Mouse (Mus musculus): ENCODE measurements around the gene Babam2. TPM values are rescaled to one million over a fixed set of nuclear protein-coding genes. Genes with fewer than 3 reads are reported as not detected.
A peak's percentile ranks its signal among the peaks of the same experiment; 100 is the strongest.

Gene Babam2
- total RNA-seq, 2 experiments from 2014 or later, result 55.8 to 84.3 TPM

- DNase-seq, result no peak
Observed at GRCm38 (mm10) chr5:32080490-32081219, 383.2 kb downstream of the Babam2 start.

GRCm38 (mm10) chr5:32084401-32084804, 386.9 kb downstream of the Babam2 start:
- peak; percentile 58 for DNase-seq

GRCm38 (mm10) chr5:32085566-32085965, 388.1 kb downstream of the Babam2 start:
- DNase-seq, result no peak

GRCm38 (mm10) chr5:32085971-32086370, 388.5 kb downstream of the Babam2 start:
- no peak for DNase-seq

- no peak for DNase-seq
Observed at GRCm38 (mm10) chr5:32086526-32087090, 389.1 kb downstream of the Babam2 start.

- peak; percentile 19 for DNase-seq
Observed at GRCm38 (mm10) chr5:32089481-32089880, 392.0 kb downstream of the Babam2 start.

- DNase-seq, result no peak
Observed at GRCm38 (mm10) chr5:32092281-32092680, 394.8 kb downstream of the Babam2 start.

- DNase-seq, result no peak
Observed at GRCm38 (mm10) chr5:32098691-32099090, 401.2 kb downstream of the Babam2 start.

- DNase-seq, result peak; percentile 86
Observed at GRCm38 (mm10) chr5:32102484-32102883, 405.0 kb downstream of the Babam2 start.

GRCm38 (mm10) chr5:32102971-32103431, 405.5 kb downstream of the Babam2 start:
- DNase-seq, result peak; percentile 66

GRCm38 (mm10) chr5:32103545-32103944, 406.1 kb downstream of the Babam2 start:
- no peak for DNase-seq

- no peak for DNase-seq
Observed at GRCm38 (mm10) chr5:32104119-32104990, 406.9 kb downstream of the Babam2 start.

GRCm38 (mm10) chr5:32106473-32107140, 409.1 kb downstream of the Babam2 start:
- DNase-seq, result no peak

GRCm38 (mm10) chr5:32110651-32111050, 413.2 kb downstream of the Babam2 start:
- DNase-seq, result no peak

GRCm38 (mm10) chr5:32112206-32112916, 414.9 kb downstream of the Babam2 start:
- DNase-seq, result no peak

- DNase-seq, result no peak
Observed at GRCm38 (mm10) chr5:32120901-32121376, 423.5 kb downstream of the Babam2 start.

- no peak for DNase-seq
Observed at GRCm38 (mm10) chr5:32121936-32122335, 424.5 kb downstream of the Babam2 start.

- no peak for DNase-seq
Observed at GRCm38 (mm10) chr5:32122363-32122762, 424.9 kb downstream of the Babam2 start.

GRCm38 (mm10) chr5:32124957-32125356, 427.5 kb downstream of the Babam2 start:
- no peak for DNase-seq

GRCm38 (mm10) chr5:32127226-32127625, 429.7 kb downstream of the Babam2 start:
- no peak for DNase-seq

GRCm38 (mm10) chr5:32127927-32128326, 430.4 kb downstream of the Babam2 start:
- DNase-seq, result no peak
